Mouse (Mus musculus) olfactory bulb, adult 2 months (tissue): ENCODE data around the gene Cntnap5a. TPM values are rescaled to one million over a fixed set of nuclear protein-coding genes. Genes with fewer than 3 reads are reported as not detected.
"Not testable (repeated sequence)": the region's sequence is repeated elsewhere in the genome, so short reads cannot be mapped to it uniquely, and the experiment has no call there.

Experiments used
- H3K27ac ChIP-seq: fragments of 200-500 bp; 2 replicates; pipeline ENCODE4 v1.5.1; 2012; ENCODE audit warnings: low read depth, low read length; ENCODE audit not compliant: insufficient read depth
- H3K4me1 ChIP-seq: fragments of 200-500 bp; 2 replicates; pipeline ENCODE4 v1.6.1; 2012; ENCODE audit warnings: low read length; ENCODE audit not compliant: control insufficient read depth, insufficient read depth
- H3K4me3 ChIP-seq: fragments of 200-500 bp; 2 replicates; pipeline ENCODE4 v1.5.1; 2012; ENCODE audit warnings: mild to moderate bottlenecking, low read depth, low read length, moderate library complexity; ENCODE audit not compliant: insufficient read depth
- CTCF ChIP-seq: fragments of 200-500 bp; IDR thresholded peaks from 2 replicates; pipeline ENCODE4 v1.5.1; 2012; ENCODE audit warnings: low read depth, mild to moderate bottlenecking, low read length, moderate library complexity; ENCODE audit not compliant: insufficient read depth
- POLR2A ChIP-seq: fragments of 200-500 bp; IDR thresholded peaks from 2 replicates; pipeline ENCODE4 v1.6.1; 2012; ENCODE audit warnings: mild to moderate bottlenecking, low read depth, low read length, moderate library complexity; ENCODE audit not compliant: insufficient read depth
- WGBS: fragments of 180-500 bp; shearing (Covaris S2); methylation state at CpG from one replicate; pipeline ENCODE4 v1.1.7; 2018; 5-methylcytosine and 5-hydroxymethylcytosine counted together
- polyA plus RNA-seq: library from polyadenylated mRNA; stranded (reverse); fragments of >200 nt; gene quantifications from 2 replicates; pipeline ENCODE4 v1.2.4, GENCODE M21; 2012; ENCODE audit warnings: low replicate concordance; ENCODE audit not compliant: missing spikeins, insufficient read depth, insufficient read length

The Cntnap5a gene
- polyA plus RNA-seq, 1 experiment: not detected

- no peak overlapping the region for H3K4me3 ChIP-seq
- no peak overlapping the region for H3K27ac ChIP-seq
- H3K4me1 ChIP-seq: no peaks in the 10 kb centered on the region
- no peak for TF ChIP-seq POLR2A
- no peak for TF ChIP-seq CTCF
These were observed 465.3 kb downstream of the Cntnap5a start for GRCm38 (mm10) chr1:116149764-116150369.

- 84% methylated on average over 2 of the region's 2 CpGs for WGBS
- Histone ChIP-seq H3K27ac (no peak overlapping the region), H3K4me3 (no peak overlapping the region), H3K4me1 (no peaks in the 10 kb centered on the region)
- no peak for TF ChIP-seq POLR2A
- TF ChIP-seq CTCF: no peak
These were observed 499.9 kb downstream of the Cntnap5a start for GRCm38 (mm10) chr1:116184471-116184870.

- not testable (repeated sequence) for H3K27ac ChIP-seq
- WGBS: 52% methylated on average over 1 of the region's 1 CpGs
These were observed 503.6 kb downstream of the Cntnap5a start for GRCm38 (mm10) chr1:116188142-116188541.

GRCm38 (mm10) chr1:116192299-116192698 lies 507.7 kb downstream of the Cntnap5a start:
- H3K4me3 ChIP-seq: no peak overlapping the region
- H3K4me1 ChIP-seq: no peaks in the 10 kb centered on the region
- 96% methylated on average over 2 of the region's 2 CpGs for WGBS
- no peak overlapping the region for H3K27ac ChIP-seq
- TF ChIP-seq POLR2A (no peak), CTCF (no peak)

More at GRCm38 (mm10) chr1:116188142-116188541, 503.6 kb downstream of the Cntnap5a start:
- H3K4me1 ChIP-seq, H3K4me3 ChIP-seq: not testable (repeated sequence)

GRCm38 (mm10) chr1:116216883-116217282 lies 532.3 kb downstream of the Cntnap5a start:
- H3K4me1 ChIP-seq: no peaks in the 10 kb centered on the region
- TF ChIP-seq CTCF (no peak), POLR2A (no peak)
- H3K27ac ChIP-seq: no peak overlapping the region
- no peak overlapping the region for H3K4me3 ChIP-seq

GRCm38 (mm10) chr1:116240538-116240937 lies 556.0 kb downstream of the Cntnap5a start:
- no peak overlapping the region for H3K4me3 ChIP-seq
- TF ChIP-seq POLR2A: no peak
- TF ChIP-seq CTCF: no peak
- no peak overlapping the region for H3K27ac ChIP-seq
- H3K4me1 ChIP-seq: no peaks in the 10 kb centered on the region

- Histone ChIP-seq H3K4me1 (no peaks in the 10 kb centered on the region), H3K27ac (no peak overlapping the region), H3K4me3 (no peak overlapping the region)
- TF ChIP-seq POLR2A (no peak), CTCF (no peak)
- WGBS: 80% methylated on average over 2 of the region's 2 CpGs
These were observed 559.3 kb downstream of the Cntnap5a start for GRCm38 (mm10) chr1:116243856-116244255.

GRCm38 (mm10) chr1:116281144-116281543 lies 596.6 kb downstream of the Cntnap5a start:
- no peak overlapping the region for H3K27ac ChIP-seq
- H3K4me3 ChIP-seq: no peak overlapping the region
- no peaks in the 10 kb centered on the region for H3K4me1 ChIP-seq
- TF ChIP-seq CTCF: no peak
- no peak for TF ChIP-seq POLR2A

- WGBS: 67% methylated on average over 1 of the region's 1 CpGs
These were observed 599.4 kb downstream of the Cntnap5a start for GRCm38 (mm10) chr1:116283968-116284367.

GRCm38 (mm10) chr1:116306555-116306954 lies 622.0 kb downstream of the Cntnap5a start:
- Histone ChIP-seq H3K4me3 (no peak overlapping the region), H3K27ac (no peak overlapping the region), H3K4me1 (no peaks in the 10 kb centered on the region)
- WGBS: 37% methylated on average over 3 of the region's 3 CpGs
- no peak for TF ChIP-seq CTCF
- TF ChIP-seq POLR2A: no peak

More at GRCm38 (mm10) chr1:116283968-116284367, 599.4 kb downstream of the Cntnap5a start:
- TF ChIP-seq POLR2A (no peak), CTCF (no peak)
- no peaks in the 10 kb centered on the region for H3K4me1 ChIP-seq
- no peak overlapping the region for H3K27ac ChIP-seq
- no peak overlapping the region for H3K4me3 ChIP-seq

GRCm38 (mm10) chr1:116311512-116311911 lies 627.0 kb downstream of the Cntnap5a start:
- TF ChIP-seq CTCF: no peak
- no peak overlapping the region for H3K27ac ChIP-seq
- H3K4me3 ChIP-seq: no peak overlapping the region
- H3K4me1 ChIP-seq: no peaks in the 10 kb centered on the region
- WGBS: 73% methylated on average over 3 of the region's 3 CpGs
